Mouse (Mus musculus) ES-E14 (cell line): ENCODE results near the gene Rdh12.
"Not testable (repeated sequence)": the region's sequence is repeated elsewhere in the genome, so short reads cannot be mapped to it uniquely, and the experiment has no call there.

ENCODE experiments used
- CHD2 ChIP-seq: IDR thresholded peaks from 2 replicates; pipeline ENCODE4 v1.6.1; 2014; ENCODE audit warnings: mild to moderate bottlenecking, low read depth, low read length, inconsistent platforms
- MAFK ChIP-seq: IDR thresholded peaks from 2 replicates; pipeline ENCODE4 v1.6.1; 2014; ENCODE audit warnings: mild to moderate bottlenecking, low read depth, low read length, inconsistent platforms; ENCODE audit not compliant: insufficient read depth
- ZC3H11A ChIP-seq: IDR thresholded peaks from 2 replicates; pipeline ENCODE4 v1.6.1; 2012; ENCODE audit warnings: low read depth, mild to moderate bottlenecking, inconsistent platforms, low read length, borderline replicate concordance
- ZNF384 ChIP-seq: IDR thresholded peaks from 2 replicates; pipeline ENCODE4 v1.6.1; 2012; ENCODE audit warnings: low read depth, low read length, inconsistent platforms

DNA sequence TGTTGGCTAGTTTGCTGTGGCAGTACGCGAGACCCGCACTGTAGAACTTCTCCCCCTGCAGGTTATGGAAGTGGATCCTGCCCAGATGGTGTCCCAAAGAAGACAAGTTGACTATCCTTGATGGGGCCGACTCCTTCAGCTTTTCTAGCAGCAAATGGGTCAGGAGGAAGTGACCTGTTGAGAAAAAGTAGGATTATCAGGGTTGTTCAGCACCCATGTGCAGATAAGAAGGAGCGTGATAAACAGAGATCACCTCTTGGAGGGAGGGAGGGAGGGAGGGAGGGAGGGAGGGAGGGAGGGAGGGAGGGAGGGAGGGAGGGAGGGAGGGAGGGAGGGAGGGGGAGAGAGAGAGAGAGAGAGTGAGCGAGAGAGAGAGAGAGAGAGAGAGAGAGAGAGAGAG lies 23.6 kb upstream of the Rdh12 start:
- not testable (repeated sequence) for TF ChIP-seq ZC3H11A, MAFK, CHD2, ZNF384
